Mouse (Mus musculus) thymus, adult 2 months (tissue): ENCODE results near the gene Ak6. TPM values are rescaled to one million over a fixed set of nuclear protein-coding genes. Genes with fewer than 3 reads are reported as not detected.

Experiments
- DNase-seq: peaks from one replicate; pipeline ENCODE4 v3.0.0; 2021
- H3K27ac ChIP-seq: fragments of 200-500 bp; 2 replicates; pipeline ENCODE4 v1.5.1; 2012; ENCODE audit warnings: low read length, control low read depth; ENCODE audit not compliant: control insufficient read depth, insufficient read depth
- H3K27me3 ChIP-seq: fragments of 200-500 bp; 2 replicates; pipeline ENCODE4 v1.6.1; 2012; ENCODE audit warnings: mild to moderate bottlenecking, low read length, moderate library complexity, mixed read lengths; ENCODE audit not compliant: control insufficient read depth, insufficient read depth
- H3K36me3 ChIP-seq: fragments of 200-500 bp; 2 replicates; pipeline ENCODE4 v1.6.1; 2012; ENCODE audit warnings: mild to moderate bottlenecking, low read length, moderate library complexity; ENCODE audit not compliant: control insufficient read depth, insufficient read depth
- H3K4me1 ChIP-seq: fragments of 200-500 bp; replicated peaks from 2 replicates; pipeline ENCODE4 v1.6.1; 2012; ENCODE audit warnings: low read length; ENCODE audit not compliant: control insufficient read depth, insufficient read depth
- H3K4me3 ChIP-seq: fragments of 200-500 bp; 2 replicates; pipeline ENCODE4 v1.5.1; 2012; ENCODE audit warnings: mild to moderate bottlenecking, low read length, control low read depth, moderate library complexity; ENCODE audit not compliant: control insufficient read depth, insufficient read depth
- CTCF ChIP-seq: fragments of 200-500 bp; IDR thresholded peaks from 2 replicates; pipeline ENCODE4 v1.5.1; 2012; ENCODE audit warnings: mild to moderate bottlenecking, control low read depth, low read length, moderate library complexity, borderline replicate concordance; ENCODE audit not compliant: control insufficient read depth, poor library complexity, insufficient read depth; ENCODE audit errors: extremely low read depth
- POLR2A ChIP-seq: fragments of 200-500 bp; IDR thresholded peaks from 2 replicates; pipeline ENCODE4 v1.6.1; 2012; ENCODE audit warnings: mild to moderate bottlenecking, low read length, control low read depth, moderate library complexity; ENCODE audit not compliant: control insufficient read depth, poor library complexity, insufficient read depth; ENCODE audit errors: extremely low read depth
- WGBS: fragments of 180-500 bp; shearing (Covaris S2); methylation state at CpG from one replicate; pipeline ENCODE4 v1.1.7; 2018; 5-methylcytosine and 5-hydroxymethylcytosine counted together
- polyA plus RNA-seq: library from polyadenylated mRNA; depleted of rRNA; stranded (reverse); fragments of >200 nt; gene quantifications from 2 replicates; pipeline ENCODE4 v1.2.3, GENCODE M21; 2012

Ak6 gene
- polyA plus RNA-seq, 1 experiment: 66.2 TPM

DNA sequence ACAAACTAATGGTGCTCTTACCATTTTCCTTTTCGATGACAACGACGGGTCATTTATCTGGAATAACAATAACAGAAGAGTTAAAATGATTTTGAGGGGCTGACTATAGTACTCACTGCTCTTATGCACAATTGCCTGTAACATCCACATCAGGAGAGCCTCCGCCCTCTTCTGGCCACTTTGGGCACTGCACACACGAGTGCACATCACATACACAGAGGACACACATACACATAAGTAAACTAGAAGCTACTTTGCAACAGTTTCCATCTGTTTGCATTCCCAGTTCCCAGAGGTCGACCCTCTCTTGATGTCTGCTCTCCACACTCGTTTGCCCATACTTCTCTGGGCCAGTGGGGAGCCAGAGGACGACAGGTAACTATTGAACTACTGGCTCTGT lies 43.0 kb upstream of the Ak6 start:
- TF ChIP-seq CTCF (no peak), POLR2A (no peak)
- H3K4me1 ChIP-seq: no peaks in the 10 kb centered on the region

DNA sequence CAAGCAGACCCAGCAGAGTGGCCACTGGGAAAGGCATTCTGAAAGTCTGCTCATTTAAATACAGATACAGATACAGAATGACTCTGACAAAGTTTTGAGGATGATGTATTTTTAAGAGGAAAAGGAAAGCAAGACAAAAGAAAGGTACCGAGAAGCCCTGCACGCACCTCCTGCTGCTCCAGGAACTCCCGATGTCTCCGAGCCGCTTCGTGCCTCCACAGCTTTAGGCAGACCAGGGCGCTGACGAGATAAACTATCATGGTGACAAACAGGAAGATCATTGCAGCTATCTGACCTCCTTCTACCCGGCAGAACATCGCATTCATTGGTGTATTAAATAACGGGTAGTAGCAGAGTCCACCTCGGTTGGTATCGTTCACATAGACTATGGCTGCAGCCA lies 39.5 kb upstream of the Ak6 start:
- Histone ChIP-seq H3K36me3 (no peaks in the 10 kb centered on the region), H3K27me3 (peaks cover 2% of the 10 kb centered on the region; the same call in 1 of the 2 replicates), H3K4me1 (0 out of 2 replicates have a peak, but pooled peaks cover 1% of the 10 kb centered on the region), H3K4me3 (no peak overlapping the region), H3K27ac (no peak overlapping the region)
- 98% methylated on average over 13 of the region's 13 CpGs for WGBS
- no peak for DNase-seq
- TF ChIP-seq CTCF (no peak), POLR2A (no peak)

More for the DNA sequence above, 43.0 kb upstream of the Ak6 start:
- Histone ChIP-seq H3K4me3 (no peak overlapping the region), H3K27me3 (no peaks in the 10 kb centered on the region), H3K27ac (no peak overlapping the region), H3K36me3 (no peaks in the 10 kb centered on the region)
- DNase-seq: no peak
- 92% methylated on average over 8 of the region's 8 CpGs for WGBS

DNA sequence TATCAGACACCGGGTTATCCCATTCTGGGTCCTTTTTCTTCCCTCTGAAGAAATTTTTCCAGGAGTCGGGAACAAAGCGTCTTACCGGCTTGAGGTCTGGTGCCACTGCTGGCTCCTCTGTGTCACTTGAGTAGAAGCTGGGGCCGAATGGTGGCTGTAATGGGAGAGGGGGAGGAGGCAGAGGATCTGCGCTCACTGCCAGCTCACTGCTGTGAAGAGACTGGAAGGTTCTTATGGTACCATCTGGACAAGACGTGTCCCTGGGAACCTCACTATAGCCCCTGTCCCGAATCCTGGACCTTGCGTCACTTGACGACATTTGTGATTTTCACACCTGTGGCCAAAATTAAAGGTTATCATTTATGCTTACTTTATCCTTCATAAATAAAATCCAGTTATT lies 38.5 kb upstream of the Ak6 start:
- 0 out of 2 replicates have a peak, but pooled peaks cover 4% of the 10 kb centered on the region for H3K4me1 ChIP-seq
- peaks cover 3% of the 10 kb centered on the region; the same call in 1 of the 2 replicates for H3K27me3 ChIP-seq
- no peak overlapping the region for H3K27ac ChIP-seq
- H3K4me3 ChIP-seq: no peak overlapping the region
- H3K36me3 ChIP-seq: no peaks in the 10 kb centered on the region; the same call in 1 of the 2 replicates
- WGBS: 98% methylated on average over 10 of the region's 10 CpGs
- TF ChIP-seq CTCF: no peak
- TF ChIP-seq POLR2A: no peak
- DNase-seq: no peak

DNA sequence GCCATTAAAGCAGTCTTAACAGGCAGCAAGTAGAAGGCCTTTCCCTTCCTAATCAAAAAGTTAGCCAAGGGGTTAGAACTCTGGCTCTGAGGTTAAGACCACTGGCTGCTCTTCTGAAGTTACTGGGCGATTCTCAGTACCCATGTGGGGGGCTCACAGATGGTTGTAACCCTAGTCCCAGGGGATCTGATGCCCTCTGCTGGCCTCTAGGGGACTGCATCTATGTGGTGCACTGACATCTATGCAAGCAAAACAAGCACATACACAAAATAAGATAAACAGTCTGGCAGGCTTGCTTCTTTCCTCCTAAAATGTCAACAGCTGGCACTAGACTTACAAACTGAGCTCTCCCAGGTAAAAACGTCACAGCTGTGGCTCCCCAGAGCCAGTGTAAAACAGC lies 37.9 kb upstream of the Ak6 start:
- TF ChIP-seq POLR2A: no peak
- no peak for TF ChIP-seq CTCF
- no peak for DNase-seq
- Histone ChIP-seq H3K27me3 (peaks cover 3% of the 10 kb centered on the region; the same call in 1 of the 2 replicates), H3K36me3 (no peaks in the 10 kb centered on the region; the same call in 1 of the 2 replicates), H3K27ac (no peak overlapping the region), H3K4me1 (0 out of 2 replicates have a peak, but pooled peaks cover 4% of the 10 kb centered on the region), H3K4me3 (no peak overlapping the region)
- 82% methylated on average over 2 of the region's 2 CpGs for WGBS

DNA sequence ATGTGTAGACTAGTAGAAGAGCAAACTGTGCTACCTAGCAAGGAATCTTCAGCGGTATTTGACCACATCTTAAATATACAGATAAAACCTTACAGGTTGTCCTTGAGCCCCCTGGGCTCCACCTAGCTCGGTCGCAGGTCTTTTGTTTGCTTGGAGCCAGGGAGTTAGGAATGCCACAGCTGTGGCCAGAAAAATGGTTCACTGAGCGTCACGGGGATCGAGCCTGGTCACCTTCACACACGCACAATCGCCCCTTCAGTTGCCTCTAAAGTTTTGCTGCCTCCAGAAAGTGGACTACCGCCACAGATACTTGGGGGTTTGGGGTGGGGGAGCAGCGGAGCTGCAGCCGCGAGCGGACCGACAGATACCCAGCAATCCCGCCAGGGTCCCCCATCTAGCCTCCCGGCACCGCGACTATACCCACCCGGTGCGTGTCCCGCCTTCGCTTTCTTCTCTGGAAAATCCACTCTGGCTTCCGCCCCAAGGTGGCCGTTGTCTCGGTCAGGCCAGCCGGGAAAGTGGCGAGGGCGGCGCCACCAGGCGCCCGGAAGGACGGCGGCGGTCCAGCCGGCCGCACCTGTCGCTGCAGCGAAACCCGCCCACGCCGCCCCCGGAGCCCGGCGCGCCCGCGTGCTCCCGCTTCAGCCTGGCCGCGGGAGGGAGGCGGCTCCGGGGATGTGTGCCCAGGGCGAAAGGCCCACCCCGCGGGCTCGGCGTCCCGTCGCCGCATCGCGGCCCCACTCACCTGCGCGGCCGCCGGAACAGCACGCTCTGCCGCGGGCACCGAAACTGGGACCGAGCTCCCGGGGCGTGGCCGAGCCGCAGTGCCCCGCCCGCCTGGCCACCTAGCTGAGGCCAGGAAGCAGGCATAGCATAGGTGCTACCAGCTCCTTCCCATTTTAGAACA lies 34.3 kb upstream of the Ak6 start, which contains the start of gene Marveld2:
Marveld2 (minus strand) TSS at position 791 of the 907 bp plus-strand sequence.
- 6% methylated on average over 77 of the region's 77 CpGs for WGBS
- DNase-seq: peak; percentile 36
- H3K27ac ChIP-seq: no peak within 1 kb of the TSS

DNA sequence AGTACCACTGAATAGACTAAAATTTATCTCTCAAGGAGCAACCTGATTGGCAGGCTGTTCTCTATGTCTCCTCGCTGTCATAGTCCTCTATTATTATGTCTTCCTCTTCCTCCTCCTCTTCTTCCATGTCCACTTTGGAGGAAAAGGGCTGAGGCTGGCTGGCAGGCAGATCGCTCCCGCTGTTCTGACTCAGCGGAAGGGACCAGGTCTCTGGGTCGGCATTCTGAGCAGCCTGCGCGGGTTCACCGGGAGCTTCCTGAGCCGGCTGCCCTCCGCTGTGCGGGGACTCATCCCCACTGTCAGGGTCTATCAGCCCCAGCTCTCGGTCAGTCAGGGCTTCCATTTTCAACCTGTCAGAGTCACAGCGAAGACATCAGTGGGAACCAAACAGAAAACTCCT lies 33.2 kb upstream of the Ak6 start:
- whole genome bisulfite sequencing: 98% methylated on average over 13 of the region's 13 CpGs

More for the DNA sequence above, 34.3 kb upstream of the Ak6 start, which contains the start of gene Marveld2:
- TF ChIP-seq CTCF (no peak), POLR2A (no peak)
- Histone ChIP-seq H3K36me3 (peaks cover 16% of the 10 kb centered on the region), H3K4me1 (0 out of 2 replicates have a peak, but pooled peaks cover 4% of the 10 kb centered on the region), H3K27me3 (peaks cover 3% of the 10 kb centered on the region; the same call in 1 of the 2 replicates), H3K4me3 (peak within 1 kb of the TSS; percentile 49)

More for the DNA sequence above, 33.2 kb upstream of the Ak6 start:
- H3K4me3 ChIP-seq: no peak overlapping the region
- peaks cover 3% of the 10 kb centered on the region; the same call in 1 of the 2 replicates for H3K27me3 ChIP-seq
- no peak overlapping the region for H3K27ac ChIP-seq
- peaks cover 27% of the 10 kb centered on the region for H3K36me3 ChIP-seq
- DNase-seq: no peak
- H3K4me1 ChIP-seq: 0 out of 2 replicates have a peak, but pooled peaks cover 4% of the 10 kb centered on the region
- TF ChIP-seq CTCF: no peak
- no peak for TF ChIP-seq POLR2A
